Mouse (Mus musculus): ENCODE results near the gene Phf20.

Gene Phf20

DNA sequence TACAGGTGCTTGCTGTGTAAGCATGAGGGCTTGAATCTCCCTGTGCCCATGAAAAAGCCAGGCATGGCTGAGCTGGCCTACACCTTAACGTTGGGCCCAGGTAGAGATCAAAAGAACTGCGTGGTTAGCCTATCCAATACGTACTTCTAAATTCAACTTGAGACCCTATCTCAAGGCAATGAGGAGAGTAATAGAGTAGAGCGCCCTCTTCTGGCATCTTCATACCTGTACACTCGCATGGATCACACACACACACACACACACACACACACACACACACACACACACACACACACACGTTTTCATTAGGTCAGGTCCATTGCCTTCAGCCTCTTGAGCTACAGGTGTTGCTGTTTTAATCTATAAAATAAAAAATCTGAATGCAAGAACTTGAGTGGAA is 118.5 kb downstream of the Phf20 start:
- DNase-seq (ENCODE audit: low read depth), result peak; percentile 29

- no peak for DNase-seq (ENCODE audit: low read depth)
These were observed 122.2 kb downstream of the Phf20 start for GRCm38 (mm10) chr2:156318491-156318890.

- no peak for DNase-seq (ENCODE audit: low read depth)
These were observed 125.3 kb downstream of the Phf20 start for GRCm38 (mm10) chr2:156321538-156321937.

GRCm38 (mm10) chr2:156324116-156324588 is 127.9 kb downstream of the Phf20 start:
- DNase-seq (ENCODE audit: low read depth), result no peak

DNA sequence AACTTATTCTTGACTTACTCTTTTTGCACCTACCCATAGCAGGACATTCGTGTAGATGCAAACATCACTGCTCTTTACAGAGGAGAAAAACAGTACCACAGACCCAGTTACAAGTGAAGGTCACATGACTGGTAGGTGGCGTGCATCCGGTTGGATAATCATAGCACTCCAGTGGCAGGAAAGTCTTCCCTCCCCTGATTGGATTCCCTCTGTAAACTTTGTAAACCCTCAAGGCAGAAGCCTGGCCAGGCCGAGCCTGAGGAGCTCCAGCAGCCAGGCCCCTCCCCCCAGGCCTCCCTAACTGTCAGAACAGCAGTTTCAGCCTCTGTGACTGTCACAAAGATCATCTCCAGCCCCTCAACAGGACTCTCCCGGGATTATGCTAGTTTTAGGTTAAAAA is 128.4 kb downstream of the Phf20 start:
- DNase-seq (ENCODE audit: low read depth), result no peak

GRCm38 (mm10) chr2:156330681-156331080 is 134.4 kb downstream of the Phf20 start:
- no peak for DNase-seq (ENCODE audit: low read depth)

- DNase-seq (ENCODE audit: low read depth), result no peak
These were observed 135.2 kb downstream of the Phf20 start for GRCm38 (mm10) chr2:156331446-156331965.

DNA sequence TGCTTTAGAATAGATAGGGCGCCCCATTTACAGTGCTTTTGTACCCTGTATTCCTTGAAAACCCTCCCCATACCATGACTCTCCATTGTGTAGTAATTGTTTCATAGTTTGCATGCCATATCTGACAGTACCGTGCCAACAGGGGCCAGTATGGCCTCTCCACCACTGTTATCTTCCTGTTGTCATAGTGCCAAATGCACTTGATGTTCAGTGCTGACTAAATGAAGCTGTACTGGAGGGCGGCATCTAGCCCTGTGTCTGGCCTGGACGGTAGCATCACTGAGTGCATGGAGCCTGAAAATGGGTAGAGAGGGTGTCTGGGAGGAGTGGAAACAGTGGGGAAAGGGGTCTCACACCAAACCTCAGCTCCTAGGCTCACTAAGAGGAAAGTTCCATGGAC is 143.8 kb downstream of the Phf20 start:
- DNase-seq (ENCODE audit: low read depth), result no peak

DNA sequence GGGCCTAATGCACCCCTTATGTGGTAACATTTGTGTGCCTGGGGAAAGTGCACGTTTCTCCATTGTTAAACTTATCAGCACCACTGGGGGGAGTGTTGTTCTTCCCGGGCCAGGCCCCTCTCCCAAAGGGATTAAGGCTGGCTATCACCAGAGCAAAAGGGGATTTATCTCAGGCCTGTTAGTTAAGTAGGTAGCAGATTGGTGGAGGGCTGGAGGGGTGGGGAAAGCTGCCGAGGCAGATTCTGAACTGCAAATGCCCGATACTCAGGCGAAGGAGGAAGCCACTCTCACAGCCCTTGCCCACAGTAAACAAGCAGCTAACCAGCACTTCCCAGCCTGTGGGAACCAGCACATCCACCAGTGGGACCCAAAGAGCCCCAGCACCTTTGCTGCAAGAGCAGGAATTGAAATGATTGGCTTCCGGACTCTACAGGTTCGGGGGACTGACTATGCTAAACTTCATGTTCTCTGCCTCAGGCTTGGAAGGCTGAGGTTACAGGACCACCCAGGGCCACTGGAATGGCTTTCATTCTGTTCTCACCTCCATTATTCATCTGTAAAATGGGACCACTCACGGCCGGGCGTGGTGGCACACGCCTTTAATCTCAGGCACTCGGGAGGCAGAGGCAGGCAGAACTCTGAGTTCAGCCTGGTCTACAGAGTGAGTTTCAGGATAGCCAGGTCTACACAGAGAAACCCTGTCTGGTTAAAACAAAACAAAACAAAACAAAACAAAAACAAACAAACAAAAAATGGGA is 148.7 kb downstream of the Phf20 start:
- no peak for DNase-seq (ENCODE audit: low read depth)

DNA sequence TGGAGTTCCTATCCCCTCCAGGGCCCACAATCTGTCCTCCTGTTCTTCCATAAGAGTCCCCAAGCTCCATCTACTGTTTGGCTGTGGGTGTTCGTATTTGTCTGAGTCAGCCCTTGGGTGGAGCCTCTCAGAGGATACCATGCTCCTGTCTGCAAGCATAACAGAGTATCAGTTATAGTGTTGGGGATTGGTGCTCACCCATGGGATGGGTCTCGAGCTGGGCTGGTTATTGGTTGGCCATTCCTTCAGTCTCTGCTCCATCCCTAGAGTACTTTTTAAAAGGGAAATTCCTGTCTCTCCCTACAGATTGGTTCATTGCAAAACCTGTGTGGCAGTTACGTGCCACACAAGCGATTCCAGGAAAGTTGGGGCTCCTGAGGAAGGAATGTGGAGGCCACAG is 152.5 kb downstream of the Phf20 start:
- DNase-seq (ENCODE audit: low read depth), result no peak

GRCm38 (mm10) chr2:156349286-156349848 is 153.1 kb downstream of the Phf20 start:
- no peak for DNase-seq (ENCODE audit: low read depth)

- peak; percentile 11 for DNase-seq (ENCODE audit: low read depth)
These were observed 155.0 kb downstream of the Phf20 start for GRCm38 (mm10) chr2:156351243-156351642.

DNA sequence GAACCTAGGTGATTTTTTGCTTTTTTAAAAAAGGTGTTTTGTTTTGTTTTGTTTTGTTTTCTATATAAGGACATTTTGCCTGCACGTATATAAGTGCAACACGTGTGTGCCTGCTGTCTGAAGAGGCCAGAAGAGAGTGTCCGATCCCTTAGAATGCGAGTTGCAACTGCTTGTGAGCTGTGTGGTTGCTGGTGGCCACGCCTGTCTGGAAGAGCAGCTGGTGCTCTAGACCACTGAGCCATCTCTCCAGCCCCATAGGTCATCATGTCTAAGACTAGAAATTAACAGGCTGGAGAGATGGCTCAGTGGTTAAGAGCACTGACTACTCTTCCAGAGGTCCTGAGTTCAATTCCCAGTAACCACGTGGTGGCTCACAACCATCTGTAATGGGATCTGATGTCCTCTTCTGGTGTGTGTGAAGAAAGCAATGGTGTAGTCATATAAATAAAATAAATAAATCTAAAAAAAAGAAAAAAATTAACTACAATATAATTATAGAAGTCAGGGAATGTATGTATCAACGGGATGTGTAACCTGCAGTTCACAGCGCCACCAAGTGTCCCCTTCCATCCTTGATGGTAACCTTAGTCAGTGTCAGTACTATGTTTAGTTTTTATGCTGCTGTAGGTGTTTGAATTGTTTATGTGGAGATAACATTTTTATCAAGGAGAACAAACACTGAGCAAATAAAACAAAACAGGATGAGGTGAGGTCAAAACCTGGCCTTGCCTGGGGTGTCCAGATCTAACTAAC is 156.3 kb downstream of the Phf20 start:
- peak; percentile 29 for DNase-seq (ENCODE audit: low read depth)

DNA sequence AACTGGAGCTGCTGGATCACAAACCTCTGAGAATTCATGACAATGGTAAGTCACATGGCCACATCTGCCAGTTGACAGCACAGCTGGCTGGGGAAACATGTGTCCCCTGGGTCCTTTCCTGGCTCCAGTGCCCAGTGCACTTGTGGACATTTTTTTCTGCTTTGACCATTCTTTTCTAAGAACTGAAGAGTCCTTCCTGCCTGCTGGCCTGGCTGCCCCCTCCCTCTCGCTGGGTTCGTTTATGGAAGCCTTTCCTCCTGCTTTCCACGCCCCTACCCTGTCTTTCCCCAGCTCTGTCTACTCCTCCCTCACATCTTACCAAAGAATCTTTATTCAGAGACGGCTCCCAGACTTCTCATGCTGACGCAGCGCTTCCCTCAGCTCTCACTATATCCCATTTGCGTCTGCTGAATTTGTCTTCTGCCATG is 157.0 kb downstream of the Phf20 start:
- DNase-seq (ENCODE audit: low read depth), result no peak

GRCm38 (mm10) chr2:156356031-156356430 is 159.8 kb downstream of the Phf20 start:
- DNase-seq (ENCODE audit: low read depth), result no peak
